Mouse (Mus musculus): ENCODE measurements at regions not wholly inside any gene's neighbourhood (a gene's known extent, or its start where the extent isn't known, plus 50 kb on each side); places are given as distances from the start of the nearest gene placed in this dataset.

DNA sequence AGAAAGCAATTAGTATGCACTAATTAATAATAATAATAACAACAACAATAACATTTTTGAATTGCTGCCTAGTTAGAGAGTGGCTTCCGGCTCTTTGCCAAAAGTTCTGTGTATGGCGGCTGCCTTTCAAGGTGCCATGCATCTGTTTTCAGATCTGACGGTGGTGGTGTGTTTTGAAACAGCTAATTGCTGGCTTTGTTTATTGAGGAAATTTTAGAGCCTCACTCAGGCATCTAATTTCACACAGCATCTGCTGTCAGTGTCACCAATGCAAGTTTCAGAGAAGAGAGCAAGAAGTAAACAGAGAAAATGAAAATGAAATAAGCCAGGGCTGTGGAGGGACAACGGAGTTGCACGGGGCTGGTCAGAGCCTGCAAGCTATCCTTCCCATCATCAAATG, 223.2 kb upstream of the Mki67 start:
- no peak for ATAC-seq (ENCODE audit: extremely low read depth, insufficient number of reproducible peaks, low FRiP score, poor library complexity, severe bottlenecking)

- no peak for ATAC-seq (ENCODE audit: extremely low read depth, insufficient number of reproducible peaks, low FRiP score, poor library complexity, severe bottlenecking)
Measured at GRCm38 (mm10) chr7:135942826-135943225, 226.7 kb upstream of the Mki67 start.

DNA sequence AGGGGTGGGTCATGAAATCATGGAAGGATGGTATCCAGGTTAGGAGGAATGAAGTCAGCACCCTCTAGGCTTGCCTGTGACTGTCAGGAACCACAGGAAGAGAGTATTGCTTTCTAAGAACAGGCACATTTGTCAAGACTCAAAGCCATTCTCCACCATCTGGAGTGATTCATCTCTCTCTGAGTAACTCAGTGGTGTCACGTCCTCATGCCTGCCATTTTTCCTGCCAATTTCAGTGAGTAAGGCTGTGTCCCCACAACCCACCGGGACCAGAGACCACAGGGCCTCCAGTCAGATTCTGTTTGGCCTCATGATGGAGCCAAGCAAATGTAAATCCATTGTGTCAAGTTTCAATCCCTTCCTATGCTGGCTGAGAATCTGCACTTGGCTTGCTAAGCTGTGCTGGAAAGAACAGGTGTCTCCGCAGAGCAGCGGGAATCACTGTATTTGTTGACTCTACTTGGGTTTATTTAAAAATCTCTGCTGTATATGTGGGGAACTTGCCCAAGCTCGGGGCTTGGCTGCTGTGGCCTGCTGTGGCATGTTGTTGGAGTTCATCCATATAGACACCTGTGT, 230.0 kb upstream of the Mki67 start:
- ATAC-seq (ENCODE audit: extremely low read depth, insufficient number of reproducible peaks, low FRiP score, poor library complexity, severe bottlenecking): no peak

GRCm38 (mm10) chr7:135961026-135961425, 244.9 kb upstream of the Mki67 start:
- ATAC-seq (ENCODE audit: extremely low read depth, insufficient number of reproducible peaks, low FRiP score, poor library complexity, severe bottlenecking): no peak

DNA sequence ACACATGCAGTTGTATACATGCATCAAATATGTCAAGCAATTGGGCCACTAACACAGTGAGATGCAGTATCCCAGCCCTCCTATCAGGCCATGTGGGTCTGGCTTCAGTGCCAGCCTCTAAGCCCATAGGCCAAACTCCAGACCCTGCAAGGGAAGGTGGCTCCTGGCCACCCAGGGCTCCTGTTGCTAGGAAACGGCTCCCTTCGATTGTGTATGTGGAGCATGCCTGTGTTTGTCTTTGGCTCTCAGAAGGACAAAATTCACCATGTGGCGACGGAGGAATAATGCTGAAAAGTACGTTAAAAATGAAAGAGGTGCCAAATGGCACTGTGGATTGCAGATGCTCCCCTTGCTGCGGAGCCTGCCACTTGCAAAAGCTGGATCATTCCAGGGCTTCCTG, 249.4 kb upstream of the Mki67 start:
- no peak for ATAC-seq (ENCODE audit: extremely low read depth, insufficient number of reproducible peaks, low FRiP score, poor library complexity, severe bottlenecking)

DNA sequence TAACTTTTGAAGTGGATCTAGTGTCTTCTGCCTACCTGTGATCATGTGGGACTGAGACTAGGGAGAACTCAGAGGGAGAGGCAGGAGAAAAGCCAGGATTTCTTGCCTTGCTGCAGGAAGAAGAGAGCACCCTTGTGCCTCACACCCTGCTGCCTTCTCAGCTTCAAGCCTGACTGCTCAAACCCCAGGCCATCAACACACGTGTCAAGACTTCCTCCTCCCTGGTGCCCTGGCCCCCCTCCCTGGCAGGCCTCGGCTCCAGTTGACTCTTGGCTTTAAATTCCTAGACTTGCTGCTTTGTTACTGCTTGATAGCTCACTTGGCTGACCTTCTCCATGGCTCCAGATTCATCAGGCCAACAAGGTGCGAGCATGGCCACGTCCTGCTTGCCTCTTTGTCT, 250.1 kb upstream of the Mki67 start:
- no peak for ATAC-seq (ENCODE audit: extremely low read depth, insufficient number of reproducible peaks, low FRiP score, poor library complexity, severe bottlenecking)

DNA sequence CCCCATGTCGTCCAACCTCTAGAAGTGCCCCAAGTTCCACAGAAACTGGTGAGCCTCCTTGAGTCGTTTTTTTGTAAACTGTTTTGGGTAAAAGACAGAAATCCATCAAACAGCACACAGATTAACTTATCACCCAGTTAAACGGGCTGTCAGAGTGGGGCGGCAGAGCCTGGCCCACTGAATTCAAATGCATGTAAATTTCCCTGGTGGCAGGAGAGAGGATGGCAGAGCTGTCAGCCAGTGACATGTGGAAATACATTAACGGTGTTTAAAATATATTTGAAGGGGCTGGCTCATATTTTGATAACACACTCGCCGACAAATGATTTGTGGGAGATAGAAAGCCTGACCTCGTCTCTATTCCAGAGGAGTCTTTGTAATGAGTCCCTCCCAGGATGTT, 252.5 kb upstream of the Mki67 start:
- no peak for ATAC-seq (ENCODE audit: extremely low read depth, insufficient number of reproducible peaks, low FRiP score, poor library complexity, severe bottlenecking)

GRCm38 (mm10) chr7:135986021-135986420, 269.9 kb upstream of the Mki67 start:
- no peak for ATAC-seq (ENCODE audit: extremely low read depth, insufficient number of reproducible peaks, low FRiP score, poor library complexity, severe bottlenecking)

DNA sequence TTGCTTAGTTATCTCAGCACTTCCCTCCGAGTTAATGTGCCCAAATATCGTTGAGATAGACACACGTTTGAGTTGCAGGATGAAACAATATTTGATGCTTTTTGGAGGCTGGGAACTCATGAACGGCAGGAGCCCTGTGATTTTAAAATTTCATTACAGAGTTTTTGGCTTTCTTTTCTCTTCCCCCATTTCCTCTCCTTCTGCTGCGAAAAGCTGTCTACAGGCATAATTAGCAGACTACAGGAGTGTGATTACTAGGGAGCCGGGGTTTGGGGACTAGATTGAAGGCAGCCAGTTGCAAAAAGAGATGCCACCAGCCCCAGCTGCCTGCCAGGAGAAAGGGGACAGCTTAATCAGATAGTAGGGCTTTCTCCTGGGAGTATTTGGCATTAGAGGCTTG, 274.2 kb upstream of the Mki67 start:
- no peak for ATAC-seq (ENCODE audit: extremely low read depth, insufficient number of reproducible peaks, low FRiP score, poor library complexity, severe bottlenecking)

- ATAC-seq (ENCODE audit: extremely low read depth, insufficient number of reproducible peaks, low FRiP score, poor library complexity, severe bottlenecking): no peak
Measured at GRCm38 (mm10) chr7:135996896-135997295, 280.7 kb upstream of the Mki67 start.

DNA sequence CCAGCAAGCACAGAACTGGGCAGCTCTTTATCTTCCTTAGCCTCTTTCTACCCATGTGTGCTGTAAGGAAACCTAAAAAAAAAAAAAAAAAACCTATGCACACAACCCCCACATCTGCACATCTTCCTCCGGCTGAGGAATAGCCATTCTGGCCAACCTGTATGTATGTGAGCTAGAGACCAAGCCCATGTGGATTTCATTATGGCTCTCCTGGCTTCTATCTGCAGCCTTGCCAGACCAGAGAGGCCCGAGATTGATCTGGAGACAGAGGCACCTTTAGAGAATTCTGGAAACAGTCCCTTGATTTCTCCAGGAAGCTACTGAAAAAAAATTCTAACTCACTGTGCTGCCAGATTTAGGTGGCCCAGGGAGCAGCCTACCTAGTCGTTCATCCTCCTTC, 281.5 kb upstream of the Mki67 start:
- ATAC-seq (ENCODE audit: extremely low read depth, insufficient number of reproducible peaks, low FRiP score, poor library complexity, severe bottlenecking): no peak

DNA sequence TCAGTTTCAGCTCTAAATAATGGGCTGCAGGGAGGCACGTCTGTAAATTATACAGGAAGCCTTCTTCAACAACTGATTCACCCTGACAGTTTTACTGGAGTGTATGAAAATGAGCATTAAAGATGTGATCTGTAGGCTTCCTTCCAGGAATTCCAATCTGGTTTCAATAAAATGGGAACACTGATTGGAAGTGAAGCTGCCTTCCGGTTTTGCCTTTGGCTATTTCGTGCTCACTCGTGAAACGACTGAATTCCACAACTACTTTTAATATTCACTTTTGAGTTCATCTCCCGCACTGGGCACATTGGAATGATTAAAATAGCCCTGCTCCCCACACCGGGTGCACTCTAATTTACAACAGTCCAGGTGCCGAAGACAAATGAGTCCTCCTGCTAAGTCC, 286.2 kb upstream of the Mki67 start:
- no peak for ATAC-seq (ENCODE audit: extremely low read depth, insufficient number of reproducible peaks, low FRiP score, poor library complexity, severe bottlenecking)

DNA sequence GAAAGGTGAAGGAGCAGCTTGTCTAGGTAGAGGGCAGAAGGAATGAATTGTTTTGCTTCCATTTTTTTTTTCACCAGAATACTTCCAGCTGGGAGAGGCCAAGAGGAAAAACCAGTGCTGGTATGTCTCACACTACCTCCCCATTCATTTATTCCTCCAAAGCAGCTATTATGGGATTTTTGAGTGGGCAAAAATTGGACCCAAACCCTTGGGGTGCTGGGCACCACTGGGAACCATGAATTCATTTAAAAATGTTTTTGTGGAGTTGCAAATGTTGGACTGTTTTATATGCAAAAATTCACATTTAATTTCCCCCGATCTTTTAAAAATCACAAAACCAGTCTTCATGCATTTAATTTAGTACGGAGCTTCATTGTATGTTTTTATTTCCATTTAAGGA, 287.1 kb upstream of the Mki67 start:
- no peak for ATAC-seq (ENCODE audit: extremely low read depth, insufficient number of reproducible peaks, low FRiP score, poor library complexity, severe bottlenecking)

DNA sequence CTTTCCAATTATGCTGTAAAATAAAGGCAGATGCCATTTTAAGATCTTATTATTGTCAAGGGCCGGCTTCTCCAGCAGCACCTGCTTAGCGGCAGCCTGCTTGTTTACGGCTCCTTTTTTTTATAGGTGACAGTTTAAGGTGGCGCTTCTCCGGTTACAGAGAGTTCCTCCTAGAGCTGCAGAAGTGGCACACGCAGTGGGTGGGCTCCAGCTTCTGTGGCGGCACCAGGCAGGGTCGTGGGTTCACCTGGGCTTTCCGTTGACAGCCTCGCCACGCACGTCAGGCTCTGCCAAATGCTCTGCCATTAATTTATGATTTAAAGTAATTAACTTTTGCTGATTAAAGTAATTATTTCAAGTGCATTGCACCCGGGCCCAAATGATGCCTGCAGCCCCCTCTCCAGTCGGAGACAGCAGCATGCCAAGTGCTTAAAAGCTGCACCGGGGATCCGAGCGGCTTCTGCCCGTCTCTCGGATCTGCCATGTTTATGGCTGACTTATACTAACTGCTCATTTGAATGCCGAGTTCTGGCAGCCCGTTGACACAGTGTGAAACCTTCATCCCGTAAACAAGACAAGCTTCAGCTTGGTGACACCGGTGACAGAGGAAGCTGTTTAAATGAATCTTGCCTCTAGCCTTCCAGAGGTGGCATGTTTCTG, 291.8 kb upstream of the Mki67 start:
- no peak for ATAC-seq (ENCODE audit: extremely low read depth, insufficient number of reproducible peaks, low FRiP score, poor library complexity, severe bottlenecking)

- ATAC-seq (ENCODE audit: extremely low read depth, insufficient number of reproducible peaks, low FRiP score, poor library complexity, severe bottlenecking): no peak
Measured at GRCm38 (mm10) chr7:136008486-136008885, 292.3 kb upstream of the Mki67 start.

- no peak for ATAC-seq (ENCODE audit: extremely low read depth, insufficient number of reproducible peaks, low FRiP score, poor library complexity, severe bottlenecking)
Measured at GRCm38 (mm10) chr7:136010013-136010412, 293.9 kb upstream of the Mki67 start.

GRCm38 (mm10) chr7:136014706-136015105, 298.5 kb upstream of the Mki67 start:
- no peak for ATAC-seq (ENCODE audit: extremely low read depth, insufficient number of reproducible peaks, low FRiP score, poor library complexity, severe bottlenecking)

- ATAC-seq (ENCODE audit: extremely low read depth, insufficient number of reproducible peaks, low FRiP score, poor library complexity, severe bottlenecking): no peak
Measured at GRCm38 (mm10) chr7:136016918-136017317, 300.8 kb upstream of the Mki67 start.

- no peak for ATAC-seq (ENCODE audit: extremely low read depth, insufficient number of reproducible peaks, low FRiP score, poor library complexity, severe bottlenecking)
Measured at GRCm38 (mm10) chr7:136020577-136020976, 304.4 kb upstream of the Mki67 start.

GRCm38 (mm10) chr7:136021071-136021470, 304.9 kb upstream of the Mki67 start:
- ATAC-seq (ENCODE audit: extremely low read depth, insufficient number of reproducible peaks, low FRiP score, poor library complexity, severe bottlenecking): no peak

- ATAC-seq (ENCODE audit: extremely low read depth, insufficient number of reproducible peaks, low FRiP score, poor library complexity, severe bottlenecking): no peak
Measured at GRCm38 (mm10) chr7:136022781-136023448, 306.8 kb upstream of the Mki67 start.
